Mouse (Mus musculus) 416B (cell line): ENCODE measurements around the gene Alkbh3.

ENCODE experiments used
- DNase-seq: peaks from one replicate; pipeline ENCODE4 v3.0.0; 2011; ENCODE audit warnings: low read depth

Gene Alkbh3

DNA sequence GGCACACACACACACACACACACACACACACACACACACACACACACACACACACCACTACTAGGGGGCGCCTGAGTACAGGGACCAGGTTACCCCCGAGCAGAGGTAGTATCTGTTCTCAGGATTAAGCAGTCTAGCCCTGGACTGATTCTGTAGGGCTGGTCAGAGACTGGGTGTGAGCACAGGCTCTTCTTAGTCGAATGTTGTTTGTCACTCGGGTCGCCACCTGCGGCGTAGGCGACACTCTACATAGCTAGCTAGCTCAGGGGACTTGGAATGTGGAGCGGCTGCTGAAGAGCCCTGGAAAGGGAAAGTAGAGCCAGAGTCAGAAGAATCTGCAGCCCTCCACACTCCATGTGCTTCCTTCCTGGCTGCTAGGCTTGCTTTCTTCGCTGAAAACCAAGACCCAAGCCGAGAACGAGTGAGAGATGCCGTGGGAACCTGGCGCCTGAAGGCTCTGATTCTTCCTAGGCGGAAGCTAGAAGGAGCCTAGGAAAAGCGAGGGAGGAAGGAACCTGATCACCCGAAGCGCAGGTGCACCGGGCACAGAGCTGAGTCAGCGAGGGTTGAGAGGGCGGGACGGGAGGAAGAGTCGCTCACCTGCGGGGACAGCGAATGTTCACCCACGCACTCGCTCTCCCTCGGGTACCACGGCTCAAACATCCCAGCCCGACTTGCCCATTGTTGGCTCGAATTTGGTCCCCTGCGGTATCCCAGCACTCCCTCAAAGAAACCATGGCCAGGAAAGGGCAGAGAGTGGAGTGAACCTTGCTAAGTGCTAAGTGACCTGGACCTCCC is 55.6 kb downstream of the Alkbh3 start:
- no peak for DNase-seq

DNA sequence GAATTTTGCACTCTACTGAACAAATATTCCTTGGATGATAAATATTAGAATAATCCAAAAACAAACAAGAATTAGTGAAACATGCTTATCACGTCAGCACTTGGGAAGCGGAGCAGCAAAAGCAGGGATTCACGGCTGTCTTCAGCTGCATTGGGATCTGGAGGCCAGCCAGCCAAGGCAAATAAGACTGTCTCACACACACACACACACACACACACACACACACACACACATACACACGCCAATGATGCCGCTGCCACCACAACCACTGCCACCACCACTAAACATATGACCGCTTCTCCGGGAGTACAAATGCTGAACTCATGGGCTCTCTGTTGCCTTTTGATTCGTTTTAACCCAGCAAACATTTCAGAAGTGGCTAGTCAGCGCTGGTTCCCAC is 56.9 kb downstream of the Alkbh3 start:
- DNase-seq = no peak

DNA sequence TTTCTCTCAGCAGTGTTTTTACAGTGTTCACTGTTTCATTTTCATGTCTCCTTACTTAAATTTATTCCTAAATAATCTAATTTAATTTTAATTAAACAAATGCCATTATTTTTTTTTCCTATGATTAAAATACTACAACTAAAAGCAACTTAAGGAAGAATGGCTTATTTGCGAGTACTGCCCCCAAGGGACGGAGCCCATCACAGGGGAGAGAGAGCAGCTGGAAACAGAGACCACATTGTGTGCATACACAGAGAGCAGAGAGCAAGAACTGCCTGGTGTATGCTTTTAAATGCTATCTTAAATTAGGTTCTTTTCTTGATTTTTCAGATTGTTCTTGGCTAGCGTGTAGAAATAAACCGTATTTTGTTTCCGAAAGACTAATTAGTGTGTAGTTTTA is 63.6 kb downstream of the Alkbh3 start:
- no peak for DNase-seq

DNA sequence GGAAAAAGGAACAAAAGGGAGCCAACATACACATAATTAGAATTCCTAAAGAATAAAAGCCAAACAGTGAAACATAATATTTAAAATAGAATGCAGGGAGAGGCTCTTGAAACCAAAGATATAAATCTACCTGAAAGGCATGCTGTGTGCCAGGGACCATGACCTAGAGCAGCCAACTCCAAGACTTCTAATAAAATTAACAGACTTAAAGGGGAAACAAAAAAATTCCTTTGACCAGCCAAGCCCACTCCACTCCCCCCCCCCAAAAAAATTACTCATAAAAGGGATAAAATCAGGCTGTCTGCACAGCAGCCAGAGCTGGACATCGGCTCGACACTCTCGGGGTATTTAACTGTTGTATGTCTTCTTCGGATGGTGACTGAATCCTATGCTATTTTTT is 65.8 kb downstream of the Alkbh3 start:
- no peak for DNase-seq

DNA sequence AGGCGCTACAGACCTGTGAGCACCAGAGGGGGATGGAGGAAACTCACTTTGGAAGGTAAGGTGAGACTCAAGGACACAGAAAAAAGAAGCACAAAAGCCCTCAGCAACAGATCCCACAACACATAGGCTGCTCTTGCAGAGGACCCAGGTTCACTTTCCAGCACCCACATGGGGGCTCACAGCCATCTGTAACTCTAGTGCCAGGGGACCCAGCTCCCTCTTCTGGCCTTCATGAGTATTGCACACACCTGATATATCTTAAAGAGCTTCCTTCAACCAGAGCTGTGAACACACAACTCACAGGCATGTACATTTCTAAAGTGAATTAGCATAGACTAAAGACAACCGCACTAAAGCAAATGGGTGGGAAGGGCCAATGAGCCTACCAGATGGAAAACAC is 66.5 kb downstream of the Alkbh3 start:
- peak; percentile 5 for DNase-seq

DNA sequence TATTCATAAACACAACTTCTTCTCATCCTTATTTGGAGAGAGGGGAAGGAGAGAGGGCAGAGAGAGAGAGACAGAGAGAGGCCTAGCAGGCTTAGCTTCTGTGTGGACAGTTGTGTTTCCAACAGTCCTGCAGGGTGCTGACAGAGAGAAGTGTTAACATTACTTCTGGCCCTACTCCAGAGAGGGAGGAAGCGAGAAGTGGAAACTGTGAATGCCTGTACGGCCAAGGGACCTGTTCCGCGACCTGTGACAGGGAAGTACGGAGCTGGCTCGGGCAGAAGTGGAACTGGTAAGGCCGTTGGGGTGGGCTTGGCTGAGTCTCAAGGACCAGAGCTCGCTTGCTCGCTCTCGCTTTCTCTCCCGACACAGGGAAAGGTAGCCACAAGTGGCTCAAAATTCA is 68.9 kb downstream of the Alkbh3 start:
- no peak for DNase-seq

DNA sequence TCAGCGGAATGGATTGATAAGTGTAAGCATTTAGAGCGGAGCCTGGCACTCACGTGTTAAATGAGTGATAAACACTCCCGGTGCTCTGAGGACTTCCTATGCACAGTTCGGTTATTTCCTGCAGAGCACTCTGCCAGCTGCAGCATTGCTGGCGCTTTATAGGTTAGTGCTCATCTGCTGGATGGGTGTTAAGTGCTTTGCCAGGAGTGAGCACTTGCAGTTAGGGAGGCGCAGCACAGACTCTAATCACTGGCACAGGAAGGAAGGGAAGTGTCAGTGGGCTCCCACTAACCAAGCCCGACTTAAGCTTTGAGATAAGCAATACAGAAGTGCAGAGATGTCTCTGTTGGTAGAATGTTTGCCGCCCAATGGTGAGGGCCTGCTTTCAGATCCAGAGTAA is 72.1 kb downstream of the Alkbh3 start:
- peak; percentile 33 for DNase-seq
